Mouse (Mus musculus) testis, adult 2 months (tissue): ENCODE data around the gene Trim44.

ENCODE experiments used
- CTCF ChIP-seq: fragments of 200-500 bp; IDR thresholded peaks from 2 replicates; pipeline ENCODE4 v1.5.1; 2012; ENCODE audit warnings: low read depth, mild to moderate bottlenecking, inconsistent platforms, low read length, moderate library complexity; ENCODE audit not compliant: control insufficient read depth, insufficient read depth, insufficient replicate concordance
- POLR2A ChIP-seq: fragments of 200-500 bp; IDR thresholded peaks from 2 replicates; pipeline ENCODE4 v1.6.1; 2012; ENCODE audit warnings: low read depth, mild to moderate bottlenecking, inconsistent platforms, low read length, moderate library complexity; ENCODE audit not compliant: control insufficient read depth

GRCm38 (mm10) chr2:102450248-102450760 is 42.7 kb upstream of the Trim44 start:
- TF ChIP-seq CTCF = no peak
- no peak for TF ChIP-seq POLR2A
